Comparison of ENCODE assay signal across 8 mouse cellular contexts in the genomic region with DNA sequence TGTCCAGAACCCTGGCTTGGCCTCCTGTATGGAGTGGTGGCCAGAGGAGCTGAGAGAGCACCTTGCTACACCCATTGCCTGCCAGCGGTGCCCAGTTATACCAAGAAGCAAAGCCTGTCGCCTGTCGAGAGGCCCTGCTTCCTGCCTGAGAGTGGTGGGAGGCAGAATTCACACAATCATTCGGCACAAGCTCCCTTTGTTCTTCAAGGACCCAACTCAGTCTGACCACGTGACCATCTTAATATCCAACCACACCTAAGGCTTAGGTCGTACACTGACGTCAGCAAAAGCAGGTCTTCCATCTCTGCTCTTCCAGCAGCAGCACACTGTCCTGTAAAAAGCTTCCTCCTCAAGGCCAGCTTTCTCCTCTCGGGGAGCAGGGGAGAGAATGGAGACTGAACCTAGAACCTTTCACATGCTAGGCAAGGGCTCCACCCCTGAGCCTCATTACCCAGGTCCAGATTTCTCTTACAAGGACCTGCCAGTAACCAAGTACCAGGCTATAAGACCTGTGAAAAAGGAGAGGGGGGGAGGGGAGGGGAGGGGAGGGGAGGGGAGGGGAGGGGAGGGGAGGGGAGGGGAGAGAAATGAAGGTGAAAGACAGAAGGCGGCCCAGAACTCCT. TPM values are rescaled to one million over a fixed set of nuclear protein-coding genes. Genes with fewer than 3 reads are reported as not detected.
DNase-seq lines count a peak whose midpoint lies in the region; ATAC-seq and TF ChIP-seq lines count a peak whose summit lies in the region.

No protein-coding gene starts in this region.

- TF ChIP-seq CTCF in stomach, postnatal 0 days (IDR thresholded peaks at IDR 0.05; ENCODE audit: low read depth) = no peak

- peak; percentile 17 to 32 for DNase-seq in spleen, adult 18-20 months
- DNase-seq in spleen, adult 12 weeks (ENCODE audit: low spot score) = no peak
- no peak for DNase-seq in stomach, postnatal 0 days (ENCODE audit: low spot score)
- no peak for DNase-seq in ovary, adult 18-20 months (ENCODE audit: low spot score)
- DNase-seq in layer of hippocampus, postnatal 36 days = no peak
- no peak for DNase-seq in ovary, postnatal 14 days (ENCODE audit: low spot score)

- no peak for TF ChIP-seq EP300 in stomach, postnatal 0 days (optimal IDR thresholded peaks at IDR 0.05)

- no peak overlapping the region for H3K9ac ChIP-seq in forebrain, embryonic 15.5 days (replicated peaks)
- peak overlapping the region; percentile 43 for H3K9ac ChIP-seq in liver, embryonic 16.5 days (ENCODE audit: low read depth, low read length)
- no peak overlapping the region for H3K9ac ChIP-seq in stomach, postnatal 0 days (ENCODE audit: low read length)

- H3K27ac ChIP-seq in forebrain, embryonic 15.5 days (replicated peaks) = peak overlapping the region; percentile 96
- peak overlapping the region; percentile 97 for H3K27ac ChIP-seq in liver, embryonic 16.5 days (ENCODE audit: low read length)
- H3K27ac ChIP-seq in stomach, postnatal 0 days (replicated peaks) = peak overlapping the region; percentile 80

- no peaks in the 10 kb centered on the region for H3K27me3 ChIP-seq in forebrain, embryonic 15.5 days
- H3K27me3 ChIP-seq in liver, embryonic 16.5 days (ENCODE audit: control insufficient read depth, insufficient read depth, low read depth, low read length) = no peaks in the 10 kb centered on the region
- H3K27me3 ChIP-seq in stomach, postnatal 0 days (ENCODE audit: control insufficient read depth, insufficient read depth, low read length) = no peaks in the 10 kb centered on the region

- WGBS in forebrain, embryonic 15.5 days = 15% methylated on average over 9 of the region's 9 CpGs
- 19% methylated on average over 9 of the region's 9 CpGs for WGBS in liver, embryonic 16.5 days (ENCODE audit: insufficient replicate concordance)
- WGBS in stomach, postnatal 0 days = 32% methylated on average over 9 of the region's 9 CpGs

- ATAC-seq in forebrain, embryonic 15.5 days (replicated peaks) = no peak
- no peak for ATAC-seq in liver, embryonic 16.5 days (ENCODE audit: low read depth)
- ATAC-seq in stomach, postnatal 0 days (ENCODE audit: low FRiP score, low TSS enrichment) = no peak

- no peaks in the 10 kb centered on the region for H3K9me3 ChIP-seq in forebrain, embryonic 15.5 days
- no peaks in the 10 kb centered on the region for H3K9me3 ChIP-seq in liver, embryonic 16.5 days (replicated peaks; ENCODE audit: control insufficient read depth, low read length)
- no peaks in the 10 kb centered on the region for H3K9me3 ChIP-seq in stomach, postnatal 0 days (ENCODE audit: control insufficient read depth, low read length)

- peaks cover 38% of the 10 kb centered on the region for H3K4me1 ChIP-seq in forebrain, embryonic 15.5 days
- H3K4me1 ChIP-seq in liver, embryonic 16.5 days (ENCODE audit: control insufficient read depth, low read depth, low read length) = peaks cover 63% of the 10 kb centered on the region
- peaks cover 17% of the 10 kb centered on the region for H3K4me1 ChIP-seq in stomach, postnatal 0 days (replicated peaks; ENCODE audit: control insufficient read depth, insufficient read depth)

- H3K4me2 ChIP-seq in forebrain, embryonic 15.5 days (replicated peaks) = no peak overlapping the region
- H3K4me2 ChIP-seq in liver, embryonic 16.5 days (ENCODE audit: low read depth, low read length) = peak overlapping the region; percentile 28
- no peak overlapping the region for H3K4me2 ChIP-seq in stomach, postnatal 0 days (replicated peaks; ENCODE audit: low read depth)

- no peaks in the 10 kb centered on the region for H3K36me3 ChIP-seq in forebrain, embryonic 15.5 days
- H3K36me3 ChIP-seq in liver, embryonic 16.5 days (ENCODE audit: control insufficient read depth, insufficient read depth) = no peaks in the 10 kb centered on the region
- no peaks in the 10 kb centered on the region for H3K36me3 ChIP-seq in stomach, postnatal 0 days (ENCODE audit: control insufficient read depth, insufficient read depth, low read length)

- no peak overlapping the region for H3K4me3 ChIP-seq in forebrain, embryonic 15.5 days
- no peak overlapping the region for H3K4me3 ChIP-seq in liver, embryonic 16.5 days (ENCODE audit: low read depth, low read length)
- no peak overlapping the region for H3K4me3 ChIP-seq in stomach, postnatal 0 days (ENCODE audit: low read depth, low read length)

RNA-seq across cellular contexts. Expression of a gene that starts 10.8 kb away (rescaled TPM):
- polyA plus RNA-seq in forebrain, embryonic 15.5 days (2015; fragmentation: Nextera tagmentation; extraction: Ambion mirVana) = 253 and 267 TPM in 2 replicates
- polyA plus RNA-seq in liver, embryonic 16.5 days (2015; fragmentation: Nextera tagmentation; extraction: Ambion mirVana) = 131 and 147 TPM in 2 replicates
- 29.5 and 34.0 TPM in 2 replicates for polyA plus RNA-seq in stomach, postnatal 0 days (2015; fragmentation: Nextera tagmentation; extraction: Ambion mirVana)
- total RNA-seq in layer of hippocampus, postnatal 36 days (2021) = 100 to 1,000 TPM; 621 to 658 TPM

RNA-seq across cellular contexts. Expression of a gene that starts 50.2 kb away (rescaled TPM):
- 0.15 and 0.23 TPM in 2 replicates for polyA plus RNA-seq in forebrain, embryonic 15.5 days (2015; fragmentation: Nextera tagmentation; extraction: Ambion mirVana)
- 0.04 and 0.07 TPM in 2 replicates for polyA plus RNA-seq in liver, embryonic 16.5 days (2015; fragmentation: Nextera tagmentation; extraction: Ambion mirVana)
- 0.08 TPM in 1 of 2 replicates, not detected in the other for polyA plus RNA-seq in stomach, postnatal 0 days (2015; fragmentation: Nextera tagmentation; extraction: Ambion mirVana)
- total RNA-seq in layer of hippocampus, postnatal 36 days (2021) = 1 to 10 TPM; 1.7 to 2.7 TPM

Comparison
In these comparisons a context has a peak if more than half of its experiments do, and no peak if none do; other contexts are left out.
1. DNase-seq: peak in spleen, adult 18-20 months (2 of 2); none in spleen, adult 12 weeks (single experiment), stomach, postnatal 0 days (single experiment), ovary, adult 18-20 months (single experiment), layer of hippocampus, postnatal 36 days (0 of 2) and ovary, postnatal 14 days (single experiment).
2. Peak in every context shown above with its lines, with median percentiles within 50 percentile points of each other: H3K27ac ChIP-seq.